Mouse (Mus musculus): ENCODE results near the gene Dach2.
"Not testable (repeated sequence)": the region's sequence is repeated elsewhere in the genome, so short reads cannot be mapped to it uniquely, and the experiment has no call there.

The Dach2 gene
- long read RNA-seq, experiment 1, result 0 reads
- long read RNA-seq, experiment 2, result 0 reads

DNA sequence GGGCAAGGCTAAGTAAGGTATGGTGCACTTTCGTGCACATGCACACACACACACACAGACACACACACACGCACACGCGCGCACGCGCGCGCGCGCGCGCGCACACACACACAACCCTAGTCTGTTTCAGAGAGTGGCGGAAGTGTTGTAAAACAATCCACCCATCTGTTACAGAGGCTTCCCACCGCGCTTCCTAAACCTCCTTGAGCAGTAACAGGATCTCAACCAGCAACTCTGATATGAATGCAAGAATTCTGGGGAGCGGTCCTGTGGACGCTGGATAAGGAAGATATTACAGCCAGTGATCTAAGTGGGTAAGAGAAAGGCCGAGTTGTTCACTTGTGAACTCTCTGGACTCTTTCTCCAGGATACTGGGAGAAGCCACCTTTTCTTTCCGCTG is at the start of gene Dach2:
TSS of gene Dach2 (plus strand) at position 107 of the 400 bp plus-strand sequence.
- intact Hi-C loops (cut with DNase I), result no loop called here

DNA sequence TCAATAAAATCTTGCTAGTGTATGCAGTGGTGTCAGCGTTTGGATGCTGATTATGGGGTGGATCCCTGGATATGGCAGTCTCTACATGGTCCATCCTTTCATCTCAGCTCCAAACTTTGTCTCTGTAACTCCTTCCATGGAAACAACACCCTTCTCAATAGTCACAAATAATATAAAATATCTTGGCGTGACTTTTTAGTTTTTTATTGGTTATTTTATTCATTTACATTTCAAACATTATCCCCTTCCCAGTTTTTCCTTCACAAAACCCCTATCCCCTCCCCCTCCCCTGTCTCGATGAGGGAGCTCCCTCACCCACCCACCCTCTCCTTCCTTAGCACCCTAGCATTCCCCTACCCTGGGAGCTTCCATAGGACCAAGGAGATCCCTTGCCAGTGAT is 44.9 kb upstream of the Dach2 start:
- intact Hi-C loops (cut with DNase I), result not testable (repeated sequence)

DNA sequence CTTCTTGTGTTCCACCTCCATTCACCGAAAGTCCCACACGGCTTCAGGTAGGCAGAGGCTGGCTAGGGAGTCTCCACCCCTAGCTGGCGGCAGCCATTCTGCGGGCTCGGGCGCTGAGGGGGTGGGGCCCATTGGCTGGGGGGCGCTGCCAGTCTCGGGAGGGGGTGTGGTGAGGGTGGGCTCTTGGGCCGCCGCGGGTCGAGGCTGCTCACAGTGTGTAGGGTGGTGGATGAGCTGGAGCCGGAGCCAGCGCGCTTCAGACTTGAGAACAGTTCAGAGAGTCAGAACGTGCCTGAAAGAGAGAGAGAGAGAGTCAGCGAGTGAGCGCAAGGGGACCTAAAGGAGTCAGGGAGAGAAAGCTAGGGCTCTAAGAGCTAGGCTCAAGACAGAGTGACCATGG is 721 bp downstream of the Dach2 start:
- intact Hi-C loops (cut with DNase I), result no loop called here

DNA sequence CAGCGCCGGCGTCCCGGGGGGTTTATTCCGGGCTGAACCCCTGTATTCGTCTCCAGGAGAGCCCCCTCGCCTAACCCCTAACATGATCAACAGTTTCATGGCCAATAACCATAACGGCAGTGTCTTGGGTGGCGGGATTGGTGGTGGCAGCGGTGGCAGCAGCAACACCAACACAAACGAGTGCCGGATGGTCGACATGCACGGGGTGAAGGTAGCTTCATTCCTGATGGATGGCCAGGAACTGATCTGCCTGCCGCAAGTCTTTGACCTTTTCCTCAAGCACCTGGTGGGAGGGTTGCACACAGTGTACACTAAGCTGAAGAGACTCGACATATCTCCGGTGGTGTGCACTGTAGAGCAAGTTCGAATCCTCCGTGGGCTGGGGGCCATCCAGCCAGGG is 1.2 kb downstream of the Dach2 start:
- intact Hi-C loops (cut with DNase I), result no loop called here

DNA sequence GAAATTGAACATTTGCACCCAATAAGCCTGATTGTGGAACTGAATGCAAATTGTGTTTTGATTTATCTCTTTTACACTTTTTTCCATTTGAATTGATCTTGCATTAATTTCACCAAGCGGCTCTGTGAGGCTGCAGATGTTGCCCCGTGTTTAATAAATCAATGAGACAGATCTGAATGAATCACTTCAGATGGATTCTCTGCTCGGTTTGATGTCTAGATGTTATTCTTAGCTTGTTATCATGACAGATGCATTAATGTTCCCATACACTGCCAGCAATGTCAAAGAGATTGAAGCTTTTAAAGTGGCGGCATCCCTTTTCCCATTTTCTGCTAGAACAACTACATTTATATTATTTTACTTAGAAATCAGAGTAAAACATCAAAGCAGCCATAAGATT is 7.0 kb downstream of the Dach2 start:
- intact Hi-C loops (cut with DNase I), result no loop called here

DNA sequence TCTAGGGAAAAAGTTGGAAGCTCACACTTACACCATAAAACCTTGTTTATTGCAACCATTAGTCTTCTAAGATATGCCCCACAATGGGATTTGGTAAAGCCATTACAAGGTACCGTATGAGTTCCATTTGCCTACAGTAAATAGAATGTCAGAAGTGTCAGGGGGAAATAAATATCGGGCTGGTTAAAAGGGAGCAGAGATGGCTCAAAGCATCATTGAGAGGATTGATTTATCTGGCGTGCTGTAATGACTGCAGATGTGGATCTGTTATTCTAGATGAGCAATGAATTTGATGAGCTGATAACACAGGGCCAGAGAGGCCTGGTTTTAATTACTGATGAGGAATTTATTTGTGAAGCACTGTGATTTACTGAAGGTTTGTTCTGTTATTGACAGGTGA is 40.8 kb downstream of the Dach2 start:
- intact Hi-C loops (cut with DNase I), result no loop called here

DNA sequence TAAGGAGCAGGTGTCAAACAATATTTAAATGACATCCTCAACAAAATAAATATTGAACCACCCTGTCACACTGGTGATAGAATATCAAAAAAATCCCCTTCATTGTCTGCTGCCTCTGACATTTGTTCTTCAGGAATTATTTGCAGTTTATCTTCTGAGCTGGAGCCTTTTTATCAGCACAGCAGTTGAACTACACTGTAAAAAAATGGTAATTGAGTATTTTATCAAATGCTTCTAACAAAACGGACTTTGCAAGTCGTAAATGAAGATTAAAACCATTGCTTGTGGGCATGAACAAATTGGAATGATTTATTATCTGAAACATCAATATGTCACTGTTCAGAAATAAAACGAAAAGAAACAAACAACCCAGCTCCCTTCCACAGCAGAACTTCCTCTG is 97.1 kb downstream of the Dach2 start:
- intact Hi-C loops (cut with DNase I), result no loop called here

DNA sequence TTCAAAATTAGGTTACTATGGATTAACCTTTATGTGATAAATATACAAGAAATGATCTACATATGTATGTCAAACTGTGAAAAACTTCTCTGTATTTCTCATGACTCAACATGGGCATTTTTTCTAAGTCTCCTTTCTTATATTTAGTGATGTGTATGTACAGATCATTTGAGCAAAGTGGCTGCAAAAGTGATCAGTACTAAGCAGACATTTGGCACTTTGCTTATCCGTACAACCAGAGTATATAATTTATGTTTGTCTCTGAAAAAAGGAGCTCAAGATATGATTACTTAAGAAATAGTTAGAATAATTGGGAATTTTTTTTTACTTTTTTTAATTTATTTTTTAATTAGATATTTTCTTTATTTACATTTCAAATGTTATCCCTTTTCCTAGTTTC is 111.4 kb downstream of the Dach2 start:
- intact Hi-C loops (cut with DNase I), result no loop called here

DNA sequence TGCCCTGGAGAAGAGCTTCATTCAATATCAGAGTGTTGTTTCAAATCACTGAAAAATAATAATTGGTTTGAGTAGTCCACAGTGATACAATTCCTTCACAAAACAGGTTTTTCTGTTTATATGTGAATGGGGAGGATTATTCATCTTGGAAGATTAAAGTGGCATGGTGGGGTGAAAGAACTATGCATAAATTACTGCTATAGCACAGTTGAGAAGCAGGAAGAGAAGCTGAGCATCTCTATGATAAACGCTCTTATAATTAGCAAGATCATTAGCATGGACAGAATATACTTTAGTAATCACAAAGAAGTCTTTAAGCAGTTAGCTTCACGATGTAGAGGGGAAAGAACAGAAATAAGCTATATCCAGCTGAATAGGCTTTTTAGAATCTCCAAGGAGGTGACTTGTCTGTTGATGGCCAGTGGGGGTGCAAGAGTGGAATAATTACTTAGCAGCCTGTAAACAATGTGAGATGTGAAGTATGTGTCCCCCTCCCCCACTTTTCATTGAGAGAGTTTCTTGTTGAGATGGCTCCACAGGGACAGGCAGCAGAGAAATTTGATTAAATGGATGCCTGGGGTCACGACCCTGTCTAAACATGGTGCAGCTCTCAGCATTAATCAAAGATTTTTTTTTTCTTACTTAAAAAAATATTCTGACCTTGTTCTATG is 124.3 kb downstream of the Dach2 start:
- intact Hi-C loops (cut with DNase I), result no loop called here

DNA sequence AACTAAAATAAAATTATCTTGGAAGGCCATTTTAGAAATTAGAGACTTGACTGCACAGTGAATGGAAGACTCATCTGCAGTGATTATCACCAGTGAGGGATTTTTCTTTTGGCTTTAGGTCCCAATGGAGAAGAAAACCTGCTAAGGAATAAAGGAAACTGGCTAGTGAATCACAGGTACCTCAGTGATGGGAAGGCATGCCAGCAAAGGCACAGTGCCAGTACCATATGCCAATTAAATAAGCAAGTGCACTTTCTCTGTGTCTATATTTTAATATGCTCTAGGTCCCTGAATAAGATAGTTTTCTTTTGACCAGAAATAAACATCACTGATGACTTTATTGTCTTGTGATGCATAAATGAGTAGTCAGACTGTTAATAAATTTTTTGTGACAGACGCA is 184.8 kb downstream of the Dach2 start:
- intact Hi-C loops (cut with DNase I), result no loop called here

DNA sequence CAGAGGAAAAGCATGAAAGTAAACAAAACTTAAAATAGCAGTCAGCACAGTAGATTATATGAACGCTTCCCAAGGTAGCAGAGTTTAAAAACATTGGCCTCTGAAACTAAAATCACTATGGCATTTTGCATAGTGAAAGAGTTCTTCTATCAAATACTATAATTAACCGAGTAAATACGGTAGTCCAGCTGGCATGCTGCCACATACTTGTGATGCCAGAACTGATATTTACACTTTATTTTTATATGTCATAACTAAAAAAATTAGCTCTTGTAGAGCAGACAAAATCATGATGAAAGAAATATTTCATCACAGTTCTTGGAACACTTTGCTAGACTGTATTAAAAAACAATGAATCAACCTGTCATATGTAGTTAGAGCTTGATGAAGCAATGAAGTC is 247.8 kb downstream of the Dach2 start:
- intact Hi-C loops (cut with DNase I), result no loop called here

DNA sequence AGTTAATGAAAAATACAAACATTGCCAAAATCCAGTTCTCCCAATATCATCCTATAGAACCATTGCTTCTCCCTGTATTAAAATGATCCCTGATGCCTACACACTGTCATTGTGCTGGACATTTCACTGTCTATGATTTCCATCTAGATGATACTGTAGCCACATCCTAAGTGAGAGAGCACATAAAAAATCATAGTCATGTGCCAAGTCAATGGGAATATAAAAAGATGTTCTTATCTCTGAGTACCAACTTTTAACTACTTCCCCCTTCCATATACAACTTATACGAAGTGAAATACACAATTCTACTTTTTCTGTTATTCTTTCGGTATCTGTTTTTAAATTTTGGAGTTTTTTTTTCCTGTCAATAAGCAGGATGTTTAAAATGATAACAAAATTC is 266.6 kb downstream of the Dach2 start:
- intact Hi-C loops (cut with DNase I), result no loop called here

DNA sequence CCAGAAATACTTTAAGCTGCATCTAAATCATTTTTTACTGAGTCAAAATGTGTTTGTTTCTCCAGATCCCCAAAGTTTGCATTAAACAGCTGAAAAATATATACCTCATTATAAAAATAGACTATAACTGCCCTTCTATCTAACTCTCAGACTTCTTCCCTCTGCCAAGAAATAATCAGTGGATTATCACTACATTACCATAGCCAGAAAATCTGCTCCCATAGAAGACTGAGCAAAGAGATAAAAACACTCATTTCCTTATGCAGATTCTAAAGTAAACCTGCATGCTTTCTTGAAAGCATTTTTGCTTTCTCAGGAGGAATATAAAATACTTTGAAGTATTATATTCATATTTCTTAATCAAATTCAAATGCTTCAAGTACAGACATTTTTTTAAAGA is 368.8 kb downstream of the Dach2 start:
- intact Hi-C loops (cut with DNase I), result no loop called here

DNA sequence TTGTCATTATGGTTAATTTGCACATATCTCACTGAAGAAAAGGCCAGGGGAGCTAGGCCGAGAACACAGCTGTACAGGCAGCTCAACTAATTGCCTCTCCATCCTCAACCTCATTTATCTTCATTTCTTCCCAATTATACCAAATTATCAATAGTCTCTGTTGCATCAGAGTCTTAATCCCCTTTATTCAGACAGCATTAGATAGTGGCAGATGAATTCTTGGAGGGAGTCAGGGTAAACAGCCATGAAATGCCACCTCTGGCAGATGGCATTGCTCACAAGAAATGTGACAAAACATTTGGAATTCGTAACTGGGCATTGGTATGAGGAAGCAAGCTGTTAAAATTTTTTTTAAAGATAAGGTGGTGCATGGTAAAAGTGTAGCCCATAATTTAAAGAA is 389.9 kb downstream of the Dach2 start:
- intact Hi-C loops (cut with DNase I), result no loop called here

DNA sequence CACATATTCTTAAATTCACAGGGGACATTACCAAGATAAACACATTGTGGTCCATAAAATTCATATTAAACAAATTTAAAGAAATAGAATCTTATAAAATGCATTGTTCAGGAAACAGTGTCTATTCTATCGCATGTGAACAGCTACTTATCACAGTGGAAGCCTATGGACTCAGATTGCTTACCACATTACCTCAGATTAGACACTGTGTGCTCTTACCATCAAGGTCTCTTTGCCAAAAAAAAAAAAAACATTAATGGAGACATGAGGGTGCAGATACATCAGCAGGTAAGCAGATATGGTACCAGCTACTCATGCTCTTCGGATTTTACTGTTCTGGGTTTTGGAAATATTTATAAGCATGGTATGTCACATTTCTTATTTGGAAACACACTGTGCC is 415.1 kb downstream of the Dach2 start:
- intact Hi-C loops (cut with DNase I), result no loop called here

DNA sequence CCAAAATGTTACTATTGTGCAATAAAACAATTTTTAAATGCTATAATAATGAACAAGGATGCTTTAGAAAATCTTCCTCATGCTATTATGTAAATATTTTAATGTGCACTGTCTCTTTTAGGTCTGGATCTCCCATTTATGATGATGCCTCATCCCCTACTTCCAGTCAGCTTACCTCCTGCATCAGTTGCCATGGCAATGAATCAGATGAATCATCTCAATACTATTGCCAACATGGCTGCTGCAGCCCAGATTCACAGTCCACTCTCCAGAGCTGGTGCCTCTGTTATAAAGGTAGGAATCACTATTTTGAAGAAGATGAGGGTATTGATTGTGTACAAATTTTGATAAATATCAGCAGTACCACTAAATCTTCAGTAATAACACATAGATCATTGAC is 426.8 kb downstream of the Dach2 start:
- intact Hi-C loops (cut with DNase I), result no loop called here

DNA sequence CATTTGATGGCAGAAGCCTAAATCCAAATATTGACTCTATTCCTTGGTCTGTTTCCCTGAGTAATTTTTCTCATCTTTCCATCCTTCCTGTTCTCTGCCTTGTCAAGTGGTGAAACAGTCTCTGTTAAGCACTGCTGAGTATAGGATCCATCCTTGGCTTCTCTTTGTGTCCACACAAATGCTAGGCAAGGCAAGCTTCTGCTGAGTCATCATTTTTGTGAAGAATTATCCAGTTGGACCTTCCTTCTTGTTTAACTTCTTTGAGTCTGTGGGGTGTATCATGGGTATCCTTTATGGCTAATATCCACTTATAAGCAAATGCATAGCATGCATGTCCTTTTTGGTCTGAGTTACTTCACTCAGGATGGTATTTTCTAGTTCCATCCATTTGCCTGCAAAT is 449.8 kb downstream of the Dach2 start:
- intact Hi-C loops (cut with DNase I), result no loop called here

DNA sequence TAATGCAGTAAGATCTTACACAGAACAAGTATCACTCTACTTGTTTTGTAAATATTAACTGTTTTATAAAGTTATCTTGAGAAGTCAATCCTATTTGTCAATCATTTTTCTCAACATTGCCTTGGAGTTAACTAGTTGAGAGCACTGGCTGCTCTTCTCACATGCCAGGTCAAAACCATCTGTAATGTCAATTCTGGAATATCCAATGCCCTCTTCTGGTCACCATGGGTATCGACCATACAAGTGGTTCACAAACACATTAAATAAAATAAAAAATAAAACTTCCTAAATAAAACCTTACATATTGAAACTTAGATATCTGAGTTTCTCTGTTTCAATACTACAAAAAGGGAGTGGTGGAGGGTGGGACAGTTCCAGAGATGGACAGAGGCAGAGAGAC is 495.0 kb downstream of the Dach2 start:
- intact Hi-C loops (cut with DNase I), result no loop called here

DNA sequence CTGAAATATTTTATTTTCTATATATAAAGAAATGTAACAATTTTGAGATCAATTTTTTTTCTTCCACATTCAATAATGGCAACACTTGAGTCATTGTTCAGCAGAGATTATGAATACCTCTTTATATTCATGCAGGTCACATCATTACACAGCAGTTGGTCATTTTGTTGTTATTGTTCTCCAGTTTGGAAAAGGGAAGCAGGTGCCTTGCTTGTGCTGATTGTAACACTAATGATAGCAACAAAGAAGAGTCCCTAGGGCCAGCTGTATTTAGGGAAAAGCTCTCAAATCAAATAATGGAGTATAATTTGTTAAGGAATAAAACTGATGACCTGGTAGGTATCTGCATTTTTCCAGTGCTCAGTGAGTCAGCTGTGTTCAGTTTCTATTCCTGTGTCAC is 513.1 kb downstream of the Dach2 start:
- intact Hi-C loops (cut with DNase I), result no loop called here

DNA sequence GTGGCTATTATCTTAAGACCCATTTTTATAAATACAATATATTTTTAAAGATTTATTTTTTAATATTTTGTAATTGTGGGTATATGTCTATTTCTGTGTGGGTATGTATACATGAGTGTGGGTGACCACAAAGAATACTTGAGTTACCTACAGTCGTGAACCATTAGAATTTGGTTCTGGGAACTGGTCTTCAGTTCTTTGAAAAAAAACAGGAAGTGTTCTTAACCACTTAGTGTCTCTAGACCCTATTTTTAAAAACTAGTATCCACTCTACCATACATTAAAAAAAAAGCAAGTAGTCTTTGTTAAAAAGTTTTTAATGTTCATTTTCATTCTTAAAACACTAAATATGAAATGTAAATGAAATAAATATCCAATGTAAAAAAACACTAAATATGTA is 529.5 kb downstream of the Dach2 start:
- intact Hi-C loops (cut with DNase I), result no loop called here

DNA sequence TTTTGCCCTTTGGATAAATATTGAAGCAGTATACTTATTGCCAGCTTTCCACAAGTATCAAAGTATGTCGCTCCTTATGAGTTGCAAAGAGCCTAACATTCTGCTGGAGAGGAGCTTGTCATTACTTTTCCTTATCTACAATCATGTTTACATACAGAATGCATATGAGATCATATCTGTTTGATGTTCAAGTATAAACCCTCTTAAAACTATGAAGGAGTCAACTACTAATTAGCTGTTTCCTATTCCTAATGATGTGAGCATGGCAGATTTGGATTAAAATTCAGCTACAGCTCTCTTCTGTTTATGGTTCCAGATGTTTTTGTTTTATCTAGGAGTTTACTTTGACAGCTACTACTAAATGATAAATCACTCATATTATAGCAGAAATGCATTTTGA is 535.8 kb downstream of the Dach2 start:
- intact Hi-C loops (cut with DNase I), result no loop called here

DNA sequence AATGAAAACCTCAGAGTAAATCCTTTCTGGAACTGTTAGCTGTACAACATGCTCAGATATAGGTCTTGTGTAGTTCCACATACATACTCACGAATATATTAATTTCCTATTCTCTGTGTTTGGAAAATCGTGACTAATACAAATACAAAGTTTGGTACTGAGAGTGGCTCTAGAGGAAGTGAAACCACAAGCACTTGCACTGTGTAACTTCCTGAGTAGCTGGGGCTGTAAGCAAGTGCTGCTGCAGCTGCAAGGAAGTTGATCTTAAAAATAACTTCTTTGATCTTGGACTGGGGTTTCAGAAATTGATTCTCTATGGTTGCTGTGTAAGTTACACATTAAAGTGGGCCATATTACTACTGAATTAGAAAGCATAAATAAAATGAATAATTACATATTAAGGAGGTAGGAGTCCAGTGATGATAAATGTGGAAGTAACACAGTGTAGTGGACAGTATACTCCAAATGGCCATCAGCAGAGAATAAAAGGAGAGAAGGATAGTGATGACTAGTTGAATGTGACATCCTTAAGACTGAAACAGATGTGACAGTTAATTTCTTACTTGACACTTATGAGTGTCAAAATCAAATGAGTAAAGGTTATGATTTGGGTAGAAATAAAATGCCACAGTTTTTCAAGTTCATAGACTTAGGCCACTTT is 570.7 kb downstream of the Dach2 start:
- intact Hi-C loops (cut with DNase I), result no loop called here

Measured in adrenal gland (tissue).